Mouse (Mus musculus): ENCODE data around the gene Zswim8. TPM values are rescaled to one million over a fixed set of nuclear protein-coding genes. Genes with fewer than 3 reads are reported as not detected.

The Zswim8 gene
- polyA plus RNA-seq, 1 experiment: 177 TPM

DNA sequence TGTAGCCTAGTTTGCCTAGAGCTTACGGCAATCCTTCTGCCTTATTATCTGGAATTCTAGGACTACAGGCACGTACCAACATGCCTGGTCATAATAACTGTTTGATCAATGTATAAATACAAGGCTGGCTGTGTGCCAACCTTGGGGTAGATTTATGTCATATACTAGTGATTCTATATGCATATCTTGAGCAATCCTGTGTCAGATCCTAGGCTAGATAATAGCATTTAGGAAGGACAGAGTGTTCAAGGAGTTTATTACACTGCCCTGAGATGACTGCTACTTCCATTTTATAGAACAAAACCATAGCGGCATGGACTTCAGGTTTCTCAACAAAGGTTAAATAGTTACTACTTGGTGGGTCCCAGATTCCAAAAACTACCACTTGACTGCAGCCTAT, 64.6 kb downstream of the Zswim8 start:
- TF ChIP-seq CTCF (IDR thresholded peaks at IDR 0.05; ENCODE audit: extremely low read depth, insufficient read depth, insufficient read length, insufficient replicate concordance) (no peak), POLR2A (IDR thresholded peaks at IDR 0.05; ENCODE audit: low read depth, low read length) (no peak)
- H3K27ac ChIP-seq (ENCODE audit: insufficient read depth, low read length): no peak overlapping the region
- H3K4me1 ChIP-seq (ENCODE audit: control insufficient read depth, insufficient read depth, insufficient read length): peaks cover 3% of the 10 kb centered on the region; the same call in 1 of the 2 replicates
- 92% methylated on average over 3 of the region's 3 CpGs for WGBS
- H3K36me3 ChIP-seq (ENCODE audit: control insufficient read depth, insufficient read depth, low read length): no peaks in the 10 kb centered on the region
- no peaks in the 10 kb centered on the region for H3K27me3 ChIP-seq (ENCODE audit: control insufficient read depth, insufficient read depth, low read length)
- H3K4me3 ChIP-seq (ENCODE audit: extremely low read depth, insufficient read depth, insufficient read length): no peak overlapping the region
- no peak for DNase-seq (ENCODE audit: low read depth in 1 of 2, low spot score in 2 of 2)

- Histone ChIP-seq H3K27ac (ENCODE audit: insufficient read depth, low read length) (no peak overlapping the region), H3K4me3 (ENCODE audit: extremely low read depth, insufficient read depth, insufficient read length) (no peak overlapping the region), H3K4me1 (ENCODE audit: control insufficient read depth, insufficient read depth, insufficient read length) (peaks cover 3% of the 10 kb centered on the region; the same call in 1 of the 2 replicates), H3K27me3 (ENCODE audit: control insufficient read depth, insufficient read depth, low read length) (no peaks in the 10 kb centered on the region), H3K36me3 (ENCODE audit: control insufficient read depth, insufficient read depth, low read length) (peaks cover under 1% of the 10 kb centered on the region)
- no peak for DNase-seq (ENCODE audit: low read depth in 1 of 2, low spot score in 2 of 2)
- WGBS: 30% methylated on average over 6 of the region's 6 CpGs
- TF ChIP-seq CTCF (IDR thresholded peaks at IDR 0.05; ENCODE audit: extremely low read depth, insufficient read depth, insufficient read length, insufficient replicate concordance) (no peak), POLR2A (IDR thresholded peaks at IDR 0.05; ENCODE audit: low read depth, low read length) (no peak)
These were observed 65.5 kb downstream of the Zswim8 start for GRCm38 (mm10) chr14:20772808-20773207.

Other genes with a start within 250 kb of the Zswim8 start
- 36.5 and 44.8 TPM in 2 replicates for gene Anxa7, start 227.4 kb upstream of the Zswim8 start, polyA plus RNA-seq (2012; rRNA removed)
- 0.65 and 0.97 TPM in 2 replicates for gene Mss51, start 210.7 kb upstream of the Zswim8 start, polyA plus RNA-seq (2012; rRNA removed)
- 6.0 and 6.5 TPM in 2 replicates for gene Ppp3cb, start 161.0 kb upstream of the Zswim8 start, polyA plus RNA-seq (2012; rRNA removed)
- 1.9 and 2.1 TPM in 2 replicates for gene Usp54, start 66.5 kb upstream of the Zswim8 start, polyA plus RNA-seq (2012; rRNA removed)
- gene Myoz1, start 51.0 kb upstream of the Zswim8 start, polyA plus RNA-seq (2012; rRNA removed): not detected in 2 replicates
- 0.05 and 0.07 TPM in 2 replicates for gene Synpo2l, start 39.2 kb upstream of the Zswim8 start, polyA plus RNA-seq (2012; rRNA removed)
- gene Sec24c, start 33.2 kb upstream of the Zswim8 start, polyA plus RNA-seq (2012; rRNA removed): 181 and 239 TPM in 2 replicates
- gene Fut11, start 12.6 kb upstream of the Zswim8 start, polyA plus RNA-seq (2012; rRNA removed): 10.5 and 20.8 TPM in 2 replicates
- gene Chchd1, start 4.5 kb upstream of the Zswim8 start, polyA plus RNA-seq (2012; rRNA removed): 12.6 and 15.5 TPM in 2 replicates
- 41.6 and 43.2 TPM in 2 replicates for gene Ndst2, start 27.0 kb downstream of the Zswim8 start, polyA plus RNA-seq (2012; rRNA removed)
- 15.7 and 15.8 TPM in 2 replicates for gene Camk2g, start 86.5 kb downstream of the Zswim8 start, polyA plus RNA-seq (2012; rRNA removed)
- gene Plau, start 129.1 kb downstream of the Zswim8 start, polyA plus RNA-seq (2012; rRNA removed): 1.0 and 1.2 TPM in 2 replicates
- gene Vcl, start 221.8 kb downstream of the Zswim8 start, polyA plus RNA-seq (2012; rRNA removed): 20.3 and 25.0 TPM in 2 replicates

All from spleen, adult 2 months (tissue).